Mouse (Mus musculus): ENCODE results near the gene Gm6121. TPM values are rescaled to one million over a fixed set of nuclear protein-coding genes. Genes with fewer than 3 reads are reported as not detected.
"Not testable (repeated sequence)": the region's sequence is repeated elsewhere in the genome, so short reads cannot be mapped to it uniquely, and the experiment has no call there.

Gm6121 gene
- not detected in 2 replicates for polyA plus RNA-seq (2014; fragmentation: Nextera tagmentation; extraction: Ambion mirVana)

DNA sequence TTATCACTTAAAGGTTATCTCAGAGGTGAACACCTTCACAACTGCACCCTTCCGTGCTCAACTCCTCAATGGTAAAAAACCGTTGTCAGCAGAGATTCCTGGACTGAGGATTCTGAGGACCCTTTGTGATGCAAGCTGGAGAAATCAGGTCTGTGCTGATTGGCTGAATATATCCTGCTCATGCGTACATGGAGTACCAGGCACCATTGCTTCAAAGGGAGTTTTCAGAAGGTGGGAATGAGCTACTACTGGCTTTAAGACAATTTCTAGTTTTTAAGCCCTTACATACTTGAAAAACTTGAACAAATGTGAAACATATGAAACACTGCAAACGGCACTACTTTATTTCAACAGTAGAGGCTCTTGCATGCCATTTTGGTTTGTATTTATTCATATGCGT, at the start of gene Gm6121:
Gene Gm6121 (minus strand): TSS at position 101 of the 400 bp plus-strand sequence.
- not testable (repeated sequence) for H3K9ac ChIP-seq (ENCODE audit: low read depth, low read length); H3K4me2 ChIP-seq; H3K27ac ChIP-seq (ENCODE audit: low read depth, low read length); H3K4me1 ChIP-seq (ENCODE audit: control insufficient read depth, insufficient read depth, low read length); ATAC-seq (replicated peaks; ENCODE audit: insufficient number of reproducible peaks, low FRiP score, low TSS enrichment); H3K9me3 ChIP-seq (replicated peaks; ENCODE audit: control insufficient read depth, low read length); H3K27me3 ChIP-seq (ENCODE audit: control insufficient read depth, insufficient read depth, low read length); H3K4me3 ChIP-seq (ENCODE audit: low read depth, low read length); H3K36me3 ChIP-seq (ENCODE audit: control insufficient read depth, insufficient read depth, low read length)
- no CpG with 5 or more reads among the region's 5 CpGs for WGBS (ENCODE audit: insufficient replicate concordance)

Other genes with a start within 250 kb of the Gm6121 start
- gene Gm14525, start 233.1 kb downstream of the Gm6121 start, polyA plus RNA-seq (2014; fragmentation: Nextera tagmentation; extraction: Ambion mirVana): not detected in 2 replicates

Measured in heart, embryonic 11.5 days (tissue).